Mouse (Mus musculus) liver, embryonic 14.5 days (tissue): Measurements from ENCODE around the gene Ccnk.

Experiments
- CTCF ChIP-seq: IDR thresholded peaks from 2 replicates; pipeline ENCODE4 v1.5.1; 2016; ENCODE audit warnings: antibody characterized with exemption, low read depth, control low read depth
- EP300 ChIP-seq: IDR thresholded peaks from 2 replicates; pipeline ENCODE4 v1.6.1; 2016; ENCODE audit warnings: antibody characterized with exemption, low read depth

- TF ChIP-seq CTCF = no peak
- TF ChIP-seq EP300 = no peak
Observed at GRCm38 (mm10) chr12:108227527-108227926, 48.1 kb downstream of the Ccnk start.
